Mouse (Mus musculus): ENCODE measurements at regions not wholly inside any gene's neighbourhood (a gene's known extent, or its start where the extent isn't known, plus 50 kb on each side); places are given as distances from the start of the nearest gene placed in this dataset.

GRCm38 (mm10) chr12:106582760-106583159, 572.7 kb downstream of the Vrk1 start:
- Histone ChIP-seq H3K4me1 (replicated peaks; ENCODE audit: control insufficient read depth, insufficient read depth, low read length) (peaks cover 2% of the 10 kb centered on the region; the same call in 1 of the 2 replicates), H3K27me3 (replicated peaks; ENCODE audit: control insufficient read depth, insufficient read depth, low read length) (no peaks in the 10 kb centered on the region), H3K4me2 (ENCODE audit: low read length) (no peak overlapping the region), H3K27ac (ENCODE audit: low read length) (no peak overlapping the region), H3K9ac (replicated peaks; ENCODE audit: low read depth, low read length) (no peak overlapping the region), H3K4me3 (replicated peaks; ENCODE audit: low read length) (no peak overlapping the region), H3K36me3 (ENCODE audit: control insufficient read depth, insufficient read depth) (no peaks in the 10 kb centered on the region), H3K9me3 (ENCODE audit: control insufficient read depth, low read length) (no peaks in the 10 kb centered on the region)
- no peak for ATAC-seq
- 69% methylated on average over 9 of the region's 9 CpGs for WGBS

DNA sequence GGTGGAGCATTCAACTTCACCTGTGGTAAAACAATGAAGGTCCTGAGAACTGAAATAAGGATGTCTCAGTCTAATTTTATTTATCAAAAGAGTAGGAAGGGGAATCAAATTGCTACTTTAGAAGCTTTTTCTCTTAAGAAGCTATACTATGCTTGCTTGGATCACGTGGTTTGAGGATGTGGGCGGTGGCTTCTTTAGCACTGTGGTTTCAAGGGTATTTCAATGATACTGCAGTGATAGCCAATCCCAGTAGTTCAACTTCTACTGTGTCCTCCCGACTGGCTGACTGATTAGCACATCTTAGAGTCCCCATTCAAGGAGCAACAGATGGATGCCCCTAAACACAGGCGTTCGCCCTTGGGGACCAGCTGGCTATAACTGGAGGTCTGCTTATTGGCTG, 575.6 kb downstream of the Vrk1 start:
- ATAC-seq, result no peak
- WGBS, result 86% methylated on average over 5 of the region's 5 CpGs

GRCm38 (mm10) chr12:106592686-106593085, 582.7 kb downstream of the Vrk1 start:
- ATAC-seq, result no peak
- no peak overlapping the region for H3K4me2 ChIP-seq (ENCODE audit: low read length)
- no peaks in the 10 kb centered on the region for H3K9me3 ChIP-seq (ENCODE audit: control insufficient read depth, low read length)
- WGBS, result 46% methylated on average over 9 of the region's 9 CpGs
- H3K27me3 ChIP-seq (replicated peaks; ENCODE audit: control insufficient read depth, insufficient read depth, low read length), result no peaks in the 10 kb centered on the region
- no peak overlapping the region for H3K27ac ChIP-seq (ENCODE audit: low read length)
- peaks cover 2% of the 10 kb centered on the region; the same call in 1 of the 2 replicates for H3K4me1 ChIP-seq (replicated peaks; ENCODE audit: control insufficient read depth, insufficient read depth, low read length)
- no peak overlapping the region for H3K4me3 ChIP-seq (replicated peaks; ENCODE audit: low read length)
- no peaks in the 10 kb centered on the region for H3K36me3 ChIP-seq (ENCODE audit: control insufficient read depth, insufficient read depth)
- H3K9ac ChIP-seq (replicated peaks; ENCODE audit: low read depth, low read length), result no peak overlapping the region

More for the DNA sequence above, 575.6 kb downstream of the Vrk1 start:
- Histone ChIP-seq H3K4me3 (replicated peaks; ENCODE audit: low read length) (no peak overlapping the region), H3K9me3 (ENCODE audit: control insufficient read depth, low read length) (no peaks in the 10 kb centered on the region), H3K4me1 (replicated peaks; ENCODE audit: control insufficient read depth, insufficient read depth, low read length) (peaks cover 2% of the 10 kb centered on the region; the same call in 1 of the 2 replicates), H3K27me3 (replicated peaks; ENCODE audit: control insufficient read depth, insufficient read depth, low read length) (no peaks in the 10 kb centered on the region), H3K4me2 (ENCODE audit: low read length) (no peak overlapping the region), H3K9ac (replicated peaks; ENCODE audit: low read depth, low read length) (no peak overlapping the region), H3K36me3 (ENCODE audit: control insufficient read depth, insufficient read depth) (no peaks in the 10 kb centered on the region), H3K27ac (ENCODE audit: low read length) (no peak overlapping the region)

- no peak for ATAC-seq
- Histone ChIP-seq H3K4me2 (ENCODE audit: low read length) (no peak overlapping the region), H3K4me3 (replicated peaks; ENCODE audit: low read length) (no peak overlapping the region), H3K4me1 (replicated peaks; ENCODE audit: control insufficient read depth, insufficient read depth, low read length) (0 out of 2 replicates have a peak, but pooled peaks cover 1% of the 10 kb centered on the region), H3K27ac (ENCODE audit: low read length) (no peak overlapping the region), H3K9ac (replicated peaks; ENCODE audit: low read depth, low read length) (no peak overlapping the region), H3K36me3 (ENCODE audit: control insufficient read depth, insufficient read depth) (no peaks in the 10 kb centered on the region), H3K9me3 (ENCODE audit: control insufficient read depth, low read length) (no peaks in the 10 kb centered on the region), H3K27me3 (replicated peaks; ENCODE audit: control insufficient read depth, insufficient read depth, low read length) (no peaks in the 10 kb centered on the region)
- 83% methylated on average over 12 of the region's 12 CpGs for WGBS
Measured at GRCm38 (mm10) chr12:106597636-106598035, 587.6 kb downstream of the Vrk1 start.

DNA sequence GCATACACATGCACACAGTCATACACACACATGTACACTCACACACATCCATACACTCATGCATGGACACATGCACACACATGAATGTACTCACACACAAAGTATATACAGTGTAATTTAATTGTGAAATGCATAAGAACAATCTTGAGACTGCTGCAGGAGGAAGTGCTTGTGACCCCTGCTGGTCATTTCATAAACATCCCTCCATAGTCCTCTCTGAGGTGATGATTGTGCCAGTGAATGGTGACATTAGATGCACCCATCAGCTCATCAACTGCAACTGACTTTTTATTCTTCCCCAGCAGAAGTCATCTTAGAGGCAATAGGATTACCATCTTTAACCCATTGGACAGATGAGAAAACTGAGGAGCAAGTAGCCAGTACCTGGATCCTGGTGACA, 597.2 kb downstream of the Vrk1 start:
- Histone ChIP-seq H3K4me2 (ENCODE audit: low read length) (no peak overlapping the region), H3K36me3 (ENCODE audit: control insufficient read depth, insufficient read depth) (no peaks in the 10 kb centered on the region), H3K27me3 (replicated peaks; ENCODE audit: control insufficient read depth, insufficient read depth, low read length) (no peaks in the 10 kb centered on the region), H3K9ac (replicated peaks; ENCODE audit: low read depth, low read length) (no peak overlapping the region), H3K4me1 (replicated peaks; ENCODE audit: control insufficient read depth, insufficient read depth, low read length) (no peaks in the 10 kb centered on the region), H3K27ac (ENCODE audit: low read length) (no peak overlapping the region), H3K9me3 (ENCODE audit: control insufficient read depth, low read length) (no peaks in the 10 kb centered on the region), H3K4me3 (replicated peaks; ENCODE audit: low read length) (no peak overlapping the region)
- no peak for ATAC-seq

- Histone ChIP-seq H3K9ac (replicated peaks; ENCODE audit: low read depth, low read length) (no peak overlapping the region), H3K4me2 (ENCODE audit: low read length) (no peak overlapping the region), H3K27ac (ENCODE audit: low read length) (no peak overlapping the region), H3K27me3 (replicated peaks; ENCODE audit: control insufficient read depth, insufficient read depth, low read length) (no peaks in the 10 kb centered on the region), H3K4me3 (replicated peaks; ENCODE audit: low read length) (no peak overlapping the region), H3K36me3 (ENCODE audit: control insufficient read depth, insufficient read depth) (no peaks in the 10 kb centered on the region), H3K9me3 (ENCODE audit: control insufficient read depth, low read length) (no peaks in the 10 kb centered on the region), H3K4me1 (replicated peaks; ENCODE audit: control insufficient read depth, insufficient read depth, low read length) (no peaks in the 10 kb centered on the region)
- WGBS, result 34% methylated on average over 11 of the region's 11 CpGs
- ATAC-seq, result no peak
Measured at GRCm38 (mm10) chr12:106607655-106608337, 597.8 kb downstream of the Vrk1 start.

DNA sequence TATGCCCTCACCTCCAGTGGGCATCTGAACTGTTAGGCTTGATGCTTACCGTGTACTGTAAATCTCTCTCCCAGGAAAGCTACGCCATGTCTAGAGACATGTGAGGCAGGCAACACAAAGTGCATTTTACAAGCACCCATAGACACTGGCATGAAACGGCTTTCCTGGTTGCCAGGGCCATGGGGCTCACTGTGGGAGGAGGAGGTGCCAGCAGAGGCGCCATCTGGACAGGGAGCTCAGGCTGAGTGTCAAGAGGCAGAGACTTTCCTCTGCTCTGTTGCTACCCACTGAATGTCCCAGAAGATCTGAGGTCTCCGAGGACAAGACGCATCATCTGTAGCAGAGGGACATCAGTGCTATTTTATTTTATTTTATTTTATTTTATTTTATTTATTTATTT, 608.7 kb downstream of the Vrk1 start:
- H3K4me2 ChIP-seq (ENCODE audit: low read length), result no peak overlapping the region
- H3K9ac ChIP-seq (replicated peaks; ENCODE audit: low read depth, low read length), result no peak overlapping the region
- no peak overlapping the region for H3K4me3 ChIP-seq (replicated peaks; ENCODE audit: low read length)
- H3K27me3 ChIP-seq (replicated peaks; ENCODE audit: control insufficient read depth, insufficient read depth, low read length), result no peaks in the 10 kb centered on the region
- H3K4me1 ChIP-seq (replicated peaks; ENCODE audit: control insufficient read depth, insufficient read depth, low read length), result no peaks in the 10 kb centered on the region
- 89% methylated on average over 6 of the region's 6 CpGs for WGBS
- H3K9me3 ChIP-seq (ENCODE audit: control insufficient read depth, low read length), result no peaks in the 10 kb centered on the region
- no peak for ATAC-seq
- no peak overlapping the region for H3K27ac ChIP-seq (ENCODE audit: low read length)
- H3K36me3 ChIP-seq (ENCODE audit: control insufficient read depth, insufficient read depth), result no peaks in the 10 kb centered on the region

GRCm38 (mm10) chr12:106626786-106627185, 616.8 kb downstream of the Vrk1 start:
- no peak overlapping the region for H3K27ac ChIP-seq (ENCODE audit: low read length)
- no peaks in the 10 kb centered on the region for H3K36me3 ChIP-seq (ENCODE audit: control insufficient read depth, insufficient read depth)
- ATAC-seq, result no peak
- 0 out of 2 replicates have a peak, but pooled peaks cover 2% of the 10 kb centered on the region for H3K4me1 ChIP-seq (replicated peaks; ENCODE audit: control insufficient read depth, insufficient read depth, low read length)
- no peaks in the 10 kb centered on the region for H3K27me3 ChIP-seq (replicated peaks; ENCODE audit: control insufficient read depth, insufficient read depth, low read length)
- WGBS, result 51% methylated on average over 15 of the region's 15 CpGs
- no peaks in the 10 kb centered on the region for H3K9me3 ChIP-seq (ENCODE audit: control insufficient read depth, low read length)
- H3K4me3 ChIP-seq (replicated peaks; ENCODE audit: low read length), result no peak overlapping the region
- H3K9ac ChIP-seq (replicated peaks; ENCODE audit: low read depth, low read length), result no peak overlapping the region
- H3K4me2 ChIP-seq (ENCODE audit: low read length), result no peak overlapping the region

DNA sequence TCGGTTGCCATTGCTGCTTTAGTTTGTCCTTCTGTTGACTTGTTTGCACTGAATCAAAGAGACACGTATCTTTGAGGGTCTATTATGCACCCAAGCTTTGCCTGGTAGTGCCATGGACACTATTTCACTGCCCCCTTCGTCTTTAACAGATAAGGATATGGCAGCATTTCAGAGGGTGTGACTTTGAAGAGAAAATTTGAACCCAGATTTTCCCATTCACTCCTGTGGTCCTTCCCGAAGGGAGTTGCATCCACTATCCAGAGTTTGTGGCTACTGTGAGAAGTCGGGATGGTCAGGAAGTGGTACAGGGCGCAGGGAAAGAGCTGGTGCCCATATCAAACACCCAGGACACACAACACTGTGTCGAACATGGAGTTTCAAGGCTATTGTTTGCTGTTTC, 622.5 kb downstream of the Vrk1 start:
- Histone ChIP-seq H3K4me2 (ENCODE audit: low read length) (no peak overlapping the region), H3K4me3 (replicated peaks; ENCODE audit: low read length) (no peak overlapping the region), H3K27me3 (replicated peaks; ENCODE audit: control insufficient read depth, insufficient read depth, low read length) (no peaks in the 10 kb centered on the region), H3K9me3 (ENCODE audit: control insufficient read depth, low read length) (no peaks in the 10 kb centered on the region), H3K9ac (replicated peaks; ENCODE audit: low read depth, low read length) (no peak overlapping the region), H3K36me3 (ENCODE audit: control insufficient read depth, insufficient read depth) (no peaks in the 10 kb centered on the region), H3K27ac (ENCODE audit: low read length) (no peak overlapping the region), H3K4me1 (replicated peaks; ENCODE audit: control insufficient read depth, insufficient read depth, low read length) (no peaks in the 10 kb centered on the region)
- no peak for ATAC-seq
- 86% methylated on average over 7 of the region's 7 CpGs for WGBS

- no peaks in the 10 kb centered on the region for H3K36me3 ChIP-seq (ENCODE audit: control insufficient read depth, insufficient read depth)
- H3K27ac ChIP-seq (ENCODE audit: low read length), result no peak overlapping the region
- no peaks in the 10 kb centered on the region for H3K4me1 ChIP-seq (replicated peaks; ENCODE audit: control insufficient read depth, insufficient read depth, low read length)
- H3K4me2 ChIP-seq (ENCODE audit: low read length), result no peak overlapping the region
- no peak overlapping the region for H3K4me3 ChIP-seq (replicated peaks; ENCODE audit: low read length)
- H3K27me3 ChIP-seq (replicated peaks; ENCODE audit: control insufficient read depth, insufficient read depth, low read length), result no peaks in the 10 kb centered on the region
- H3K9ac ChIP-seq (replicated peaks; ENCODE audit: low read depth, low read length), result no peak overlapping the region
- no peak for ATAC-seq
- WGBS, result 8% methylated on average over 8 of the region's 8 CpGs
- H3K9me3 ChIP-seq (ENCODE audit: control insufficient read depth, low read length), result no peaks in the 10 kb centered on the region
Measured at GRCm38 (mm10) chr12:106633096-106633495, 623.1 kb downstream of the Vrk1 start.

Data from forebrain, embryonic 16.5 days (tissue).